8 mouse cellular contexts compared by ENCODE assay signal in the genomic region with DNA sequence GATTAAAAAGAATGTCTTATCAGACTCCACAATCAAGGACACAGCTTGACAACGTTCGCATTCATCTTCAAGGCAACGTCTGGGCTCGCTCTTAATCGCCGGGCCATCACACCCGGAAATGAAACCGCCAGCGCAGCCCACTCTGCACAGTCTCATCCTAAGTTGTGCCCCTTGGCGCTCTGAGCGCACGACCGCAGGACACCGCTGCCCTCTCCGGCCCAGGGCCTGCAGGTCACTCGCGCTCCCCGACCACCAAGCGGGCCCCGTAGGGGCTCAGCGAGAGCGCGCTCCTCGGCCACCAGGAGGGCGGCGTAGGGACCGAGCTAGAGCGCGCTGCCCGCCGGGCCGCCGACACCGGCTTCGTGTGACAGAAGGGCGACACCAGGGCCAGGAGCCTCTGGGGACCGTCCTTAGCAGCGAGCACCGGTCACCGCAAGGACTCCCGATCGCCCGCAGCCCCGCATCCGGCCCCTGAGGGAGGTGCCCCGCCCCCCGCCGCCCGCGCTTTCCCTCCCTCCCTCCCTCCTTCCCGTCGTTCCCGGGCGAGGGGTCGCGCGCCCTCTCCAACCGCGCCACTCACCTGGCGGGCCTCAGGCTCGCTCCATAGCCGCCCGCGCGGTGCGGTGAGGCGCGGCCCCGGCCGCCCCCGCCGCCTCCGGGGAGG. TPM values are rescaled to one million over a fixed set of nuclear protein-coding genes. Genes with fewer than 3 reads are reported as not detected.
DNase-seq lines count a peak whose midpoint lies in the region; ATAC-seq and TF ChIP-seq lines count a peak whose summit lies in the region.

No protein-coding gene starts in this region.

- H3K4me2 ChIP-seq in embryonic facial prominence, embryonic 11.5 days (ENCODE audit: low read depth, low read length): peak overlapping the region; percentile 66
- H3K4me2 ChIP-seq in kidney, embryonic 16.5 days (replicated peaks; ENCODE audit: low read depth, low read length): peak overlapping the region; percentile 62
- peak overlapping the region; percentile 70 for H3K4me2 ChIP-seq in lung, postnatal 0 days (replicated peaks; ENCODE audit: low read depth, low read length)

- TF ChIP-seq CTCF in E14TG2a.4 (conservative IDR thresholded peaks at IDR 0.05; ENCODE audit: low read length): no peak
- TF ChIP-seq CTCF in lung, postnatal 0 days (IDR thresholded peaks at IDR 0.05): peak; percentile 55

- H3K27me3 ChIP-seq in E14TG2a.4 (ENCODE audit: insufficient read depth, low read length): peaks cover 18% of the 10 kb centered on the region
- H3K27me3 ChIP-seq in embryonic facial prominence, embryonic 11.5 days (ENCODE audit: control insufficient read depth, insufficient read depth, low read length): no peaks in the 10 kb centered on the region
- peaks cover 16% of the 10 kb centered on the region; the same call in 1 of the 2 replicates for H3K27me3 ChIP-seq in heart, embryonic 10.5 days (ENCODE audit: insufficient read depth, poor library complexity, severe bottlenecking)
- H3K27me3 ChIP-seq in kidney, embryonic 16.5 days (ENCODE audit: insufficient read depth, low read length): no peaks in the 10 kb centered on the region
- no peaks in the 10 kb centered on the region for H3K27me3 ChIP-seq in lung, postnatal 0 days (replicated peaks; ENCODE audit: insufficient read depth, low read length)

- under 1% methylated on average over 48 of the region's 73 CpGs for WGBS in embryonic facial prominence, embryonic 11.5 days
- under 1% methylated on average over 62 of the region's 73 CpGs for WGBS in heart, embryonic 10.5 days
- under 1% methylated on average over 55 of the region's 73 CpGs for WGBS in kidney, embryonic 16.5 days
- 1% methylated on average over 42 of the region's 73 CpGs for WGBS in lung, postnatal 0 days

- H3K4me1 ChIP-seq in E14TG2a.4 (replicated peaks; ENCODE audit: low read depth, low read length): peaks cover 23% of the 10 kb centered on the region
- H3K4me1 ChIP-seq in embryonic facial prominence, embryonic 11.5 days (ENCODE audit: control insufficient read depth, insufficient read depth, low read length): no peaks in the 10 kb centered on the region
- peaks cover 5% of the 10 kb centered on the region; the same call in 1 of the 2 replicates for H3K4me1 ChIP-seq in heart, embryonic 10.5 days
- peaks cover 15% of the 10 kb centered on the region; the same call in 1 of the 2 replicates for H3K4me1 ChIP-seq in kidney, embryonic 16.5 days (ENCODE audit: insufficient read depth, low read length)
- H3K4me1 ChIP-seq in lung, postnatal 0 days (ENCODE audit: insufficient read depth, low read depth, low read length): no peaks in the 10 kb centered on the region

- no peaks in the 10 kb centered on the region for H3K9me3 ChIP-seq in E14TG2a.4 (ENCODE audit: low read length)
- H3K9me3 ChIP-seq in embryonic facial prominence, embryonic 11.5 days (replicated peaks; ENCODE audit: control insufficient read depth, low read length): no peaks in the 10 kb centered on the region
- H3K9me3 ChIP-seq in heart, embryonic 10.5 days: no peaks in the 10 kb centered on the region
- H3K9me3 ChIP-seq in kidney, embryonic 16.5 days (ENCODE audit: low read length): no peaks in the 10 kb centered on the region
- H3K9me3 ChIP-seq in lung, postnatal 0 days (ENCODE audit: low read length): no peaks in the 10 kb centered on the region

- DNase-seq in adrenal gland, adult 18-20 months (ENCODE audit: low spot score in 2 of 2): peak; percentile 57 to 58
- DNase-seq in embryonic facial prominence, embryonic 11.5 days (ENCODE audit: low spot score): peak; percentile 75
- DNase-seq in heart, embryonic 10.5 days (ENCODE audit: low spot score): peak; percentile 90
- DNase-seq in lung, postnatal 0 days (ENCODE audit: low spot score): peak; percentile 69
- DNase-seq in ovary, adult 18-20 months (ENCODE audit: low spot score): peak; percentile 12

- H3K36me3 ChIP-seq in E14TG2a.4 (ENCODE audit: insufficient read depth, low read length): no peaks in the 10 kb centered on the region
- no peaks in the 10 kb centered on the region for H3K36me3 ChIP-seq in embryonic facial prominence, embryonic 11.5 days (replicated peaks; ENCODE audit: control insufficient read depth, insufficient read depth, low read depth, low read length)
- peaks cover 5% of the 10 kb centered on the region; the same call in 1 of the 2 replicates for H3K36me3 ChIP-seq in heart, embryonic 10.5 days
- 0 out of 2 replicates have a peak, but pooled peaks cover 2% of the 10 kb centered on the region for H3K36me3 ChIP-seq in kidney, embryonic 16.5 days (ENCODE audit: insufficient read depth, low read length)
- H3K36me3 ChIP-seq in lung, postnatal 0 days (ENCODE audit: insufficient read depth, low read length): no peaks in the 10 kb centered on the region

- peak overlapping the region; percentile 97 for H3K4me3 ChIP-seq in E14TG2a.4 (replicated peaks; ENCODE audit: low read length)
- peak overlapping the region; percentile 95 for H3K4me3 ChIP-seq in embryonic facial prominence, embryonic 11.5 days (ENCODE audit: low read depth, low read length)
- peak overlapping the region; percentile 95 for H3K4me3 ChIP-seq in heart, embryonic 10.5 days
- peak overlapping the region; percentile 97 for H3K4me3 ChIP-seq in kidney, embryonic 16.5 days (ENCODE audit: low read length)
- H3K4me3 ChIP-seq in lung, postnatal 0 days (ENCODE audit: low read depth, low read length): peak overlapping the region; percentile 91

- ATAC-seq in embryonic facial prominence, embryonic 11.5 days (replicated peaks; ENCODE audit: insufficient number of reproducible peaks, low FRiP score, low TSS enrichment, low read depth): peak; percentile 89
- peak; percentile 81 for ATAC-seq in kidney, embryonic 16.5 days (ENCODE audit: low FRiP score, low TSS enrichment)
- peak; percentile 71 for ATAC-seq in lung, postnatal 0 days
- ATAC-seq in monocyte, adult 5-6 weeks (replicated peaks; ENCODE audit: insufficient number of reproducible peaks, low FRiP score, low TSS enrichment, poor library complexity, severe bottlenecking): no peak; the same call in 1 of the 2 replicates

- TF ChIP-seq EP300 in lung, postnatal 0 days (IDR thresholded peaks at IDR 0.05): no peak

- H3K9ac ChIP-seq in embryonic facial prominence, embryonic 11.5 days (replicated peaks; ENCODE audit: low read length): peak overlapping the region; percentile 84
- peak overlapping the region; percentile 93 for H3K9ac ChIP-seq in kidney, embryonic 16.5 days (replicated peaks; ENCODE audit: low read length)
- peak overlapping the region; percentile 79 for H3K9ac ChIP-seq in lung, postnatal 0 days (replicated peaks; ENCODE audit: low read depth)

- H3K27ac ChIP-seq in embryonic facial prominence, embryonic 11.5 days (replicated peaks; ENCODE audit: low read depth, low read length): peak overlapping the region; percentile 67
- peak overlapping the region; percentile 98 for H3K27ac ChIP-seq in heart, embryonic 10.5 days
- H3K27ac ChIP-seq in kidney, embryonic 16.5 days (ENCODE audit: low read length): peak overlapping the region; percentile 98
- H3K27ac ChIP-seq in lung, postnatal 0 days (ENCODE audit: low read length): peak overlapping the region; percentile 96

RNA-seq across cellular contexts. Expression of gene Fam20b, which starts 0.5 kb away (rescaled TPM):
- total RNA-seq in adrenal gland, adult 18-20 months (2021): 10 to 100 TPM; 49.1 to 57.9 TPM
- 20.9 and 24.0 TPM in 2 replicates for polyA plus RNA-seq in embryonic facial prominence, embryonic 11.5 days (2014; fragmentation: Nextera tagmentation; extraction: Ambion mirVana)
- polyA plus RNA-seq in heart, embryonic 10.5 days (2016; fragmentation: Nextera tagmentation; extraction: Ambion mirVana): 21.8 and 24.4 TPM in 2 replicates
- 29.8 and 36.6 TPM in 2 replicates for polyA plus RNA-seq in kidney, embryonic 16.5 days (2015; fragmentation: Nextera tagmentation; extraction: Ambion mirVana)
- 15.3 and 16.4 TPM in 2 replicates for polyA plus RNA-seq in lung, postnatal 0 days (2015; fragmentation: Nextera tagmentation; extraction: Ambion mirVana)
- 41.8 to 53.3 TPM (median 41.9 TPM) in 3 replicates for total RNA-seq in monocyte, adult 5-6 weeks (2017)

RNA-seq across cellular contexts. Expression of gene Tor3a, which starts 44.3 kb away (rescaled TPM):
- 10 to 100 TPM; 11.5 to 17.4 TPM for total RNA-seq in adrenal gland, adult 18-20 months (2021)
- polyA plus RNA-seq in embryonic facial prominence, embryonic 11.5 days (2014; fragmentation: Nextera tagmentation; extraction: Ambion mirVana): 3.3 and 4.0 TPM in 2 replicates
- polyA plus RNA-seq in heart, embryonic 10.5 days (2016; fragmentation: Nextera tagmentation; extraction: Ambion mirVana): 4.3 and 4.4 TPM in 2 replicates
- 19.5 and 19.6 TPM in 2 replicates for polyA plus RNA-seq in kidney, embryonic 16.5 days (2015; fragmentation: Nextera tagmentation; extraction: Ambion mirVana)
- polyA plus RNA-seq in lung, postnatal 0 days (2015; fragmentation: Nextera tagmentation; extraction: Ambion mirVana): 36.1 and 37.8 TPM in 2 replicates
- total RNA-seq in monocyte, adult 5-6 weeks (2017): 10.6 to 22.7 TPM (median 17.1 TPM) in 3 replicates

Comparison
In these comparisons a context has a peak if more than half of its experiments do, and no peak if none do; other contexts are left out.
1. DNase-seq: peak in every context shown above with its lines; median percentile 90 in heart, embryonic 10.5 days; 75 in embryonic facial prominence, embryonic 11.5 days; 69 in lung, postnatal 0 days; 58 in adrenal gland, adult 18-20 months; 12 in ovary, adult 18-20 months.